Mouse (Mus musculus) megakaryocyte, embryonic 14.5 days (primary cell): ENCODE data around the gene Wbp4. TPM values are rescaled to one million over a fixed set of nuclear protein-coding genes. Genes with fewer than 3 reads are reported as not detected.
A peak's percentile ranks its signal among the peaks of the same experiment; 100 is the strongest.

Experiments used
- H3K27me3 ChIP-seq: replicated peaks from 2 replicates; pipeline ENCODE3; 2012; ENCODE audit warnings: inconsistent platforms
- H3K36me3 ChIP-seq: replicated peaks from 2 replicates; pipeline ENCODE3; 2012; ENCODE audit warnings: low read length, inconsistent platforms, mixed read lengths
- H3K4me1 ChIP-seq: 2 replicates; pipeline ENCODE4 v1.6.1; 2012; ENCODE audit warnings: inconsistent platforms
- H3K4me3 ChIP-seq: replicated peaks from 2 replicates; pipeline ENCODE3; 2012; ENCODE audit warnings: moderate library complexity, mild to moderate bottlenecking, inconsistent platforms
- H3K9me3 ChIP-seq: 2 replicates; pipeline ENCODE4 v1.6.1; 2012; ENCODE audit warnings: inconsistent platforms
- FLI1 ChIP-seq: IDR thresholded peaks from 2 replicates; pipeline ENCODE4 v1.6.1; 2012; ENCODE audit warnings: low read length, inconsistent platforms, mixed read lengths
- GATA1 ChIP-seq: IDR thresholded peaks from 3 replicates; pipeline ENCODE4 v1.6.1; 2012; ENCODE audit warnings: mixed read lengths, low read length, inconsistent platforms, borderline replicate concordance
- polyA plus RNA-seq: library from polyadenylated mRNA; stranded (reverse); fragments of >175 nt; gene quantifications from 2 replicates; pipeline ENCODE4 v1.2.3, GENCODE M21; 2012; ENCODE audit warnings: low replicate concordance; ENCODE audit not compliant: insufficient read depth

Gene Wbp4
- polyA plus RNA-seq, 1 experiment: 3.9 TPM

- Histone ChIP-seq H3K9me3 (no peaks in the 10 kb centered on the region), H3K4me3 (peak overlapping the region; percentile 88), H3K4me1 (peaks cover 87% of the 10 kb centered on the region), H3K36me3 (peaks cover 6% of the 10 kb centered on the region), H3K27me3 (no peaks in the 10 kb centered on the region)
- no peak for TF ChIP-seq GATA1
- no peak for TF ChIP-seq FLI1
Observed at GRCm38 (mm10) chr14:79519663-79519975, 38.3 kb upstream of the Wbp4 start.

- peaks cover under 1% of the 10 kb centered on the region for H3K36me3 ChIP-seq
- no peaks in the 10 kb centered on the region for H3K27me3 ChIP-seq
- no peaks in the 10 kb centered on the region for H3K9me3 ChIP-seq
- H3K4me3 ChIP-seq: peak overlapping the region; percentile 88
- TF ChIP-seq GATA1 (no peak), FLI1 (no peak)
- peaks cover 84% of the 10 kb centered on the region for H3K4me1 ChIP-seq
Observed at GRCm38 (mm10) chr14:79518761-79519662, 37.7 kb upstream of the Wbp4 start.

GRCm38 (mm10) chr14:79518123-79518522 lies 36.8 kb upstream of the Wbp4 start:
- peaks cover 2% of the 10 kb centered on the region for H3K36me3 ChIP-seq
- H3K4me1 ChIP-seq: peaks cover 81% of the 10 kb centered on the region
- peak overlapping the region; percentile 88 for H3K4me3 ChIP-seq
- H3K9me3 ChIP-seq: no peaks in the 10 kb centered on the region
- TF ChIP-seq FLI1 (no peak), GATA1 (no peak)
- no peaks in the 10 kb centered on the region for H3K27me3 ChIP-seq

GRCm38 (mm10) chr14:79517185-79517740 lies 35.9 kb upstream of the Wbp4 start:
- H3K27me3 ChIP-seq: no peaks in the 10 kb centered on the region
- no peaks in the 10 kb centered on the region for H3K9me3 ChIP-seq
- peak overlapping the region; percentile 91 for H3K4me3 ChIP-seq
- TF ChIP-seq FLI1: no peak
- no peak for TF ChIP-seq GATA1
- peaks cover 4% of the 10 kb centered on the region for H3K36me3 ChIP-seq
- peaks cover 81% of the 10 kb centered on the region for H3K4me1 ChIP-seq

DNA sequence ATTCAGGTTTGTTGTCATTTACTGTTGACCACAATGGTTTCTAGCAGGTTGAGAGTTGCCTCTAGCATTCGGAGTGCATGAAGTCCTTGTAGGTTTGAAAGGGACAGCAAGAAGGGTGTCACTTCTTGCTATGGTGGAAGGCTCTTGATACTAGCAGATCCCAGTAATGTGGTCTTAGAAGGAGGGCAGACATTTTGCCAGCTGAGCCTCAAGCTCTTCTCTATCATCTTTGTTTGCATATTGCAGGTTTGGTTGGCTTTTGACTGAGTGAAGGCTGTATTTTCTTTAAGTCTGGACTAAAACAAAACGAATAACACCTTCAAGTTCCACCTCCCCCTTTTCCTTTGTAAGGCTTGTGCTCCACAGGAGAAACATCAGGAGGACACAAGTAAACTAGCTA lies 35.4 kb upstream of the Wbp4 start:
- peaks cover 4% of the 10 kb centered on the region for H3K36me3 ChIP-seq
- H3K9me3 ChIP-seq: no peaks in the 10 kb centered on the region
- no peaks in the 10 kb centered on the region for H3K27me3 ChIP-seq
- peak overlapping the region; percentile 91 for H3K4me3 ChIP-seq
- H3K4me1 ChIP-seq: peaks cover 81% of the 10 kb centered on the region
- TF ChIP-seq GATA1: no peak
- TF ChIP-seq FLI1: no peak

GRCm38 (mm10) chr14:79516243-79516610 lies 34.9 kb upstream of the Wbp4 start:
- Histone ChIP-seq H3K4me3 (peak overlapping the region; percentile 91), H3K9me3 (no peaks in the 10 kb centered on the region), H3K27me3 (no peaks in the 10 kb centered on the region), H3K36me3 (peaks cover 4% of the 10 kb centered on the region), H3K4me1 (peaks cover 81% of the 10 kb centered on the region)
- TF ChIP-seq FLI1 (no peak), GATA1 (no peak)

DNA sequence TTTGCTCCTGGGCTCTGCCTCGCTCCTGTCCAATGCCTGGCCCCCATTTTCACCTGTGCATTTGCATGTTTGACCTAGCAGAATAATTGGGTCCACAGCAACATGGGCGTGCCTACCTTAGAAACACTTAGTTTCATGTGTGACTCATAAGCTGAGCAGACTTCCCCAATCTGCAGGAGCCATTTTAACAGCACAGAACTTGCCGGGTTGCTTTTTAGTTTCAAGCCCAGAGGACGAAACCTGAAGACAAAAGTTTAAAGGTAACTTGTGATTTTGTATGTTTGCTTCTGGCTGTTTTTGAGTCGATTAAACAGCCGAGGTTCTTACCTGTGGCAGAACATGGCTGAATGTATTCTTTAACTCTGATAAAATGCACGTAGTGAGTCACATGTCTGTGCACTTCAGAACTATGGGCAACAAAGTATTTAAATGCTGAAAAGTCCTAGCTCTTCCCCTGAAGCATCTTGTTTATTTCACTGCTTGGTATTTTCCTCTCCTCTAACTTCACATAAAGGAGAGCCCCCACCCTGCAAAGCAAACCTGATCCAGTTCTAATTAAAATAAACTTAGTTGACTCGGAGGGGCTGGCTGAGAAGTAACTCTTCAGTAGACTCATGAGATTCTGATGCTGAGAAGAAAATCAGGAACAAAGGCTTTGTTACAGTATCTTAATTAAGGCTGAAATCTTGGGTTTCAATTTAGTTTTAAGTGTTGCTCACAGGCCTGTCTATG lies 34.4 kb upstream of the Wbp4 start:
- no peaks in the 10 kb centered on the region for H3K9me3 ChIP-seq
- H3K4me3 ChIP-seq: peak overlapping the region; percentile 91
- no peaks in the 10 kb centered on the region for H3K27me3 ChIP-seq
- peaks cover 4% of the 10 kb centered on the region for H3K36me3 ChIP-seq
- TF ChIP-seq FLI1: no peak
- no peak for TF ChIP-seq GATA1
- H3K4me1 ChIP-seq: peaks cover 81% of the 10 kb centered on the region

DNA sequence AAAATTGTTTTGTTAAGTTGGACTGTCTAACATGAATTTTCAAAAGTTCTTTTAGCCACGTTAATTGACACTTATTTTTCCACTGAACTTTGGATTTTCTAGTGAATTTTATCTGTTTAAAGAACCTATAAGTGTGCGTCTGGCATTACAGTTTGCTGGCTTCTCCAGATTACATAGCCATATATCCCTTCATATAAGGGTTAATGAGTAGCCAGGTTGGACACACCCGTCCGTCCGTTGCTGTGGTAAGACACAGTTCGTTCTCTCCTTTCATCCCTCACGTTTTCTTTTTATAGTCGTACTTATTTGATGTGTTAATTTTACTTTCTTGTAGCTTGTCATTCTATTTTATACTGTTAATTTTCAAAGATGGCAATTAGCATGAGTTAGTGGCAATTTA lies 33.8 kb upstream of the Wbp4 start:
- no peaks in the 10 kb centered on the region for H3K27me3 ChIP-seq
- H3K4me1 ChIP-seq: peaks cover 82% of the 10 kb centered on the region
- H3K9me3 ChIP-seq: no peaks in the 10 kb centered on the region
- TF ChIP-seq GATA1: no peak
- no peak for TF ChIP-seq FLI1
- peaks cover 4% of the 10 kb centered on the region for H3K36me3 ChIP-seq
- H3K4me3 ChIP-seq: peak overlapping the region; percentile 91

DNA sequence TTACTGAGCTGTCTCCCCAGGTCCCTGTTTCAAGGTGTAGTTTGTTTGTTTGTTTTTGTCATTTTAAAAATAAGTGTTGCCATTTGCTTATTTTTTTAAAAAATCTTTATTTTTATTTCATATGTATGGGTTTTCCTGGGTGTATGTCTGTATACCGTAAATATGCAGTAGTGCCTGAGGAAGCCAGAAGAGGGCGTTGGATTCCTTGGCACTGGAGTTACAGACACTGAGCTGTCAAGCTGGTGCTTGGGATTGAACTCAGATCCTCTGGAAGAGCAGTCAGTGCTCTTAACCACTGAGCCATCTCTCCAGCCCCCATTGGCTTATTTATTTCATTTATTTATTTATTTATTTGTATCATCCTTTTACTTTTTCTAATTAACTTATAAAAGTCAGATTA lies 32.6 kb upstream of the Wbp4 start:
- H3K4me1 ChIP-seq: peaks cover 74% of the 10 kb centered on the region
- peaks cover 4% of the 10 kb centered on the region for H3K36me3 ChIP-seq
- no peaks in the 10 kb centered on the region for H3K27me3 ChIP-seq
- H3K9me3 ChIP-seq: no peaks in the 10 kb centered on the region
- H3K4me3 ChIP-seq: no peak overlapping the region
- TF ChIP-seq FLI1 (no peak), GATA1 (no peak)

GRCm38 (mm10) chr14:79511521-79511920 lies 30.2 kb upstream of the Wbp4 start:
- peaks cover 6% of the 10 kb centered on the region for H3K36me3 ChIP-seq
- no peaks in the 10 kb centered on the region for H3K27me3 ChIP-seq
- no peak for TF ChIP-seq GATA1
- no peak for TF ChIP-seq FLI1
- no peak overlapping the region for H3K4me3 ChIP-seq
- H3K4me1 ChIP-seq: peaks cover 67% of the 10 kb centered on the region
- no peaks in the 10 kb centered on the region for H3K9me3 ChIP-seq
